Mouse (Mus musculus): ENCODE measurements around the gene Slfn14. TPM values are rescaled to one million over a fixed set of nuclear protein-coding genes. Genes with fewer than 3 reads are reported as not detected.
A peak's percentile ranks its signal among the peaks of the same experiment; 100 is the strongest.
"Not testable (repeated sequence)": the region's sequence is repeated elsewhere in the genome, so short reads cannot be mapped to it uniquely, and the experiment has no call there.

Gene Slfn14
- polyA plus RNA-seq, 1 experiment from 2014 or later = 0.19 TPM

- 80% methylated on average over 7 of the region's 7 CpGs for WGBS
- Histone ChIP-seq H3K4me3 (no peak overlapping the region), H3K9me3 (no peaks in the 10 kb centered on the region), H3K36me3 (replicated peaks) (no peaks in the 10 kb centered on the region), H3K27ac (no peak overlapping the region), H3K27me3 (ENCODE audit: poor library complexity, severe bottlenecking) (0 out of 2 replicates have a peak, but pooled peaks cover 4% of the 10 kb centered on the region), H3K4me1 (peaks cover 7% of the 10 kb centered on the region)
- no peak for DNase-seq (ENCODE audit: extremely low spot score, low spot score)
Observed at GRCm38 (mm10) chr11:83276251-83276650, 10.3 kb downstream of the Slfn14 start.

GRCm38 (mm10) chr11:83271951-83272843 lies 14.3 kb downstream of the Slfn14 start:
- DNase-seq (ENCODE audit: extremely low spot score, low spot score) = no peak
- H3K27ac ChIP-seq = no peak overlapping the region
- peaks cover 16% of the 10 kb centered on the region; the same call in 1 of the 2 replicates for H3K27me3 ChIP-seq (ENCODE audit: poor library complexity, severe bottlenecking)

GRCm38 (mm10) chr11:83271151-83271950 lies 15.2 kb downstream of the Slfn14 start:
- WGBS = 0% methylated on average over 26 of the region's 26 CpGs
- H3K9me3 ChIP-seq = no peaks in the 10 kb centered on the region
- peak; percentile 85 for DNase-seq (ENCODE audit: extremely low spot score, low spot score)
- no peaks in the 10 kb centered on the region for H3K36me3 ChIP-seq (replicated peaks)
- H3K4me1 ChIP-seq = peaks cover 8% of the 10 kb centered on the region
- peak overlapping the region; percentile 98 for H3K27ac ChIP-seq
- peak overlapping the region; percentile 62 for H3K4me3 ChIP-seq
- peaks cover 13% of the 10 kb centered on the region; the same call in 1 of the 2 replicates for H3K27me3 ChIP-seq (ENCODE audit: poor library complexity, severe bottlenecking)

More at GRCm38 (mm10) chr11:83271951-83272843, 14.3 kb downstream of the Slfn14 start:
- Histone ChIP-seq H3K36me3 (replicated peaks) (no peaks in the 10 kb centered on the region), H3K4me3 (no peak overlapping the region), H3K4me1 (peaks cover 8% of the 10 kb centered on the region), H3K9me3 (no peaks in the 10 kb centered on the region)
- whole genome bisulfite sequencing = 17% methylated on average over 2 of the region's 2 CpGs

GRCm38 (mm10) chr11:83270842-83271150 lies 15.7 kb downstream of the Slfn14 start:
- DNase-seq (ENCODE audit: extremely low spot score, low spot score) = no peak
- peaks cover 8% of the 10 kb centered on the region for H3K4me1 ChIP-seq
- H3K36me3 ChIP-seq (replicated peaks) = no peaks in the 10 kb centered on the region
- no peaks in the 10 kb centered on the region for H3K9me3 ChIP-seq
- 2% methylated on average over 6 of the region's 6 CpGs for WGBS
- H3K27ac ChIP-seq = peak overlapping the region; percentile 98
- H3K27me3 ChIP-seq (ENCODE audit: poor library complexity, severe bottlenecking) = peaks cover 11% of the 10 kb centered on the region; the same call in 1 of the 2 replicates
- H3K4me3 ChIP-seq = peak overlapping the region; percentile 62

GRCm38 (mm10) chr11:83263146-83263545 lies 23.4 kb downstream of the Slfn14 start:
- no peak for DNase-seq (ENCODE audit: extremely low spot score, low spot score)

GRCm38 (mm10) chr11:83262673-83263072 lies 23.9 kb downstream of the Slfn14 start:
- WGBS = 83% methylated on average over 1 of the region's 1 CpGs
- H3K36me3 ChIP-seq (replicated peaks) = no peaks in the 10 kb centered on the region
- no peaks in the 10 kb centered on the region for H3K4me1 ChIP-seq
- no peak for DNase-seq (ENCODE audit: extremely low spot score, low spot score)
- no peak overlapping the region for H3K27ac ChIP-seq
- no peaks in the 10 kb centered on the region for H3K9me3 ChIP-seq
- no peaks in the 10 kb centered on the region for H3K27me3 ChIP-seq (ENCODE audit: poor library complexity, severe bottlenecking)
- H3K4me3 ChIP-seq = no peak overlapping the region

More at GRCm38 (mm10) chr11:83263146-83263545, 23.4 kb downstream of the Slfn14 start:
- H3K27ac ChIP-seq = no peak overlapping the region
- H3K27me3 ChIP-seq (ENCODE audit: poor library complexity, severe bottlenecking) = no peaks in the 10 kb centered on the region
- no peaks in the 10 kb centered on the region for H3K4me1 ChIP-seq
- H3K36me3 ChIP-seq (replicated peaks) = no peaks in the 10 kb centered on the region
- no peak overlapping the region for H3K4me3 ChIP-seq
- 62% methylated on average over 3 of the region's 3 CpGs for WGBS
- no peaks in the 10 kb centered on the region for H3K9me3 ChIP-seq

GRCm38 (mm10) chr11:83257211-83257610 lies 29.3 kb downstream of the Slfn14 start:
- H3K27ac ChIP-seq; H3K27me3 ChIP-seq (ENCODE audit: poor library complexity, severe bottlenecking); DNase-seq (ENCODE audit: extremely low spot score, low spot score); H3K4me1 ChIP-seq; H3K9me3 ChIP-seq; H3K4me3 ChIP-seq; H3K36me3 ChIP-seq (replicated peaks): not testable (repeated sequence)
- WGBS = 72% methylated on average over 5 of the region's 5 CpGs

GRCm38 (mm10) chr11:83239811-83240210 lies 46.7 kb downstream of the Slfn14 start:
- Histone ChIP-seq H3K36me3 (replicated peaks) (no peaks in the 10 kb centered on the region), H3K9me3 (no peaks in the 10 kb centered on the region), H3K27ac (no peak overlapping the region), H3K4me3 (no peak overlapping the region), H3K4me1 (peaks cover 5% of the 10 kb centered on the region), H3K27me3 (ENCODE audit: poor library complexity, severe bottlenecking) (no peaks in the 10 kb centered on the region)
- 26% methylated on average over 2 of the region's 2 CpGs for WGBS
- no peak for DNase-seq (ENCODE audit: extremely low spot score, low spot score)

GRCm38 (mm10) chr11:83238389-83238788 lies 48.1 kb downstream of the Slfn14 start:
- Histone ChIP-seq H3K27me3 (ENCODE audit: poor library complexity, severe bottlenecking) (no peaks in the 10 kb centered on the region), H3K9me3 (no peaks in the 10 kb centered on the region), H3K4me1 (peaks cover 8% of the 10 kb centered on the region), H3K4me3 (no peak overlapping the region), H3K36me3 (replicated peaks) (no peaks in the 10 kb centered on the region), H3K27ac (no peak overlapping the region)
- no peak for DNase-seq (ENCODE audit: extremely low spot score, low spot score)
- 95% methylated on average over 2 of the region's 2 CpGs for WGBS

GRCm38 (mm10) chr11:83237390-83237789 lies 49.1 kb downstream of the Slfn14 start:
- WGBS = 88% methylated on average over 9 of the region's 9 CpGs

GRCm38 (mm10) chr11:83233621-83234020 lies 52.9 kb downstream of the Slfn14 start:
- not testable (repeated sequence) for H3K4me3 ChIP-seq; H3K27me3 ChIP-seq (ENCODE audit: poor library complexity, severe bottlenecking); H3K9me3 ChIP-seq; H3K36me3 ChIP-seq (replicated peaks); H3K27ac ChIP-seq; H3K4me1 ChIP-seq; DNase-seq (ENCODE audit: extremely low spot score, low spot score)
- WGBS = 44% methylated on average over 5 of the region's 5 CpGs

More at GRCm38 (mm10) chr11:83237390-83237789, 49.1 kb downstream of the Slfn14 start:
- H3K9me3 ChIP-seq; H3K27me3 ChIP-seq (ENCODE audit: poor library complexity, severe bottlenecking); H3K27ac ChIP-seq; H3K4me3 ChIP-seq; DNase-seq (ENCODE audit: extremely low spot score, low spot score); H3K36me3 ChIP-seq (replicated peaks); H3K4me1 ChIP-seq: not testable (repeated sequence)

GRCm38 (mm10) chr11:83230966-83231365 lies 55.6 kb downstream of the Slfn14 start:
- no peak overlapping the region for H3K27ac ChIP-seq
- 78% methylated on average over 3 of the region's 3 CpGs for WGBS
- H3K27me3 ChIP-seq (ENCODE audit: poor library complexity, severe bottlenecking) = no peaks in the 10 kb centered on the region
- H3K4me3 ChIP-seq = no peak overlapping the region
- no peak for DNase-seq (ENCODE audit: extremely low spot score, low spot score)
- H3K9me3 ChIP-seq = no peaks in the 10 kb centered on the region
- H3K4me1 ChIP-seq = peaks cover 2% of the 10 kb centered on the region; the same call in 1 of the 2 replicates
- H3K36me3 ChIP-seq (replicated peaks) = no peaks in the 10 kb centered on the region

Measured in forebrain, embryonic 10.5 days (tissue).